Mouse (Mus musculus) hindbrain, embryonic 13.5 days (tissue): ENCODE results near the gene Cyp46a1. TPM values are rescaled to one million over a fixed set of nuclear protein-coding genes. Genes with fewer than 3 reads are reported as not detected.
A peak's percentile ranks its signal among the peaks of the same experiment; 100 is the strongest.

Source experiments
- ATAC-seq: fragments of 200-750 bp; cut with Nextera tagmentation; 2 replicates; pipeline ENCODE4 v1.8.0; 2017; ENCODE audit warnings: moderate TSS enrichment; ENCODE audit not compliant: low FRiP score
- H3K27ac ChIP-seq: fragments of 300-500 bp; sonication (generic); 2 replicates; pipeline ENCODE4 v1.5.1; 2015; ENCODE audit warnings: inconsistent platforms, mild to moderate bottlenecking, moderate library complexity
- H3K27me3 ChIP-seq: fragments of 300-500 bp; sonication (generic); 2 replicates; pipeline ENCODE4 v1.6.1; 2015; ENCODE audit warnings: mild to moderate bottlenecking, inconsistent platforms
- H3K36me3 ChIP-seq: fragments of 300-500 bp; sonication (generic); 2 replicates; pipeline ENCODE4 v1.6.1; 2015; ENCODE audit warnings: mild to moderate bottlenecking, inconsistent platforms
- H3K4me1 ChIP-seq: fragments of 300-500 bp; sonication (generic); replicated peaks from 2 replicates; pipeline ENCODE4 v1.6.1; 2015; ENCODE audit warnings: inconsistent platforms
- H3K4me2 ChIP-seq: fragments of 300-500 bp; sonication (generic); 2 replicates; pipeline ENCODE4 v1.6.1; 2015; ENCODE audit warnings: inconsistent platforms, mild to moderate bottlenecking, moderate library complexity
- H3K4me3 ChIP-seq: fragments of 300-500 bp; sonication (generic); 2 replicates; pipeline ENCODE4 v1.5.1; 2015; ENCODE audit warnings: mild to moderate bottlenecking, inconsistent platforms
- H3K9ac ChIP-seq: fragments of 300-500 bp; sonication (generic); 2 replicates; pipeline ENCODE4 v1.6.1; 2015; ENCODE audit warnings: mild to moderate bottlenecking, inconsistent platforms
- H3K9me3 ChIP-seq: fragments of 300-500 bp; sonication (generic); 2 replicates; pipeline ENCODE4 v1.6.1; 2016; ENCODE audit warnings: inconsistent platforms
- WGBS: fragments of 180-500 bp; shearing (Covaris S2); methylation state at CpG from one replicate; pipeline ENCODE4 v1.1.7; 2015; 5-methylcytosine and 5-hydroxymethylcytosine counted together
- polyA plus RNA-seq: library from polyadenylated mRNA; unstranded; fragments of >200 nt; fragmentation: Nextera tagmentation; extraction: Ambion mirVana; gene quantifications from 2 replicates; pipeline ENCODE4 v1.2.1, GENCODE M21; 2015

The Cyp46a1 gene
- polyA plus RNA-seq, 1 experiment from 2014 or later, result 17.5 TPM

GRCm38 (mm10) chr12:108315818-108316217 lies 18.4 kb upstream of the Cyp46a1 start:
- no peak overlapping the region for H3K4me3 ChIP-seq
- H3K4me1 ChIP-seq, result peaks cover 52% of the 10 kb centered on the region
- no peak overlapping the region for H3K4me2 ChIP-seq
- no peaks in the 10 kb centered on the region for H3K36me3 ChIP-seq
- no peak overlapping the region for H3K9ac ChIP-seq
- 54% methylated on average over 10 of the region's 10 CpGs for WGBS
- no peak for ATAC-seq
- H3K9me3 ChIP-seq, result no peaks in the 10 kb centered on the region
- no peak overlapping the region for H3K27ac ChIP-seq
- peaks cover 48% of the 10 kb centered on the region for H3K27me3 ChIP-seq

DNA sequence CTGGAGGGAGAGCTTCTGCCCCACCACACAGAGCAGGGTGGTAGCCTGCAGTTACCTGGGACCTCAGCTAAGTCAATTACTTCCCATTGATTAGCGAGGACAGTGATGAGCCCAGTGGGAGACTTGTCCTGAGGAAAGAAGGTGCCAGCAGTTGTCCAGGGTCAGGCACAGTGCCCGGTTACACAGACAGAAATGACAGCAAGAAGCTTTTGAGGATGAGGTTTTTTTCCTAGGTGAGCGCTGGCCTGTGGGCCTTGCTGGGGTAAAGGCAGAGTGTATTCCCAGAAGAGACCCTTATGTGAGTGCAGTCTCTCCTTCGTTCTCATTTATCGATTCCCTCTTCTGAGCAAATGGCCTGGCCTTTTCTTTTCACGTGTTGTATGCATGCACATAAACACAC lies 17.5 kb upstream of the Cyp46a1 start:
- Histone ChIP-seq H3K4me1 (peaks cover 56% of the 10 kb centered on the region), H3K9me3 (no peaks in the 10 kb centered on the region), H3K4me3 (no peak overlapping the region), H3K27ac (no peak overlapping the region), H3K27me3 (peaks cover 48% of the 10 kb centered on the region), H3K36me3 (no peaks in the 10 kb centered on the region), H3K9ac (no peak overlapping the region), H3K4me2 (no peak overlapping the region)
- WGBS, result 32% methylated on average over 6 of the region's 6 CpGs
- ATAC-seq, result no peak

- no peak overlapping the region for H3K9ac ChIP-seq
- 6% methylated on average over 9 of the region's 9 CpGs for WGBS
- H3K27me3 ChIP-seq, result peaks cover 48% of the 10 kb centered on the region
- no peak overlapping the region for H3K4me2 ChIP-seq
- H3K36me3 ChIP-seq, result no peaks in the 10 kb centered on the region
- no peak for ATAC-seq
- no peak overlapping the region for H3K27ac ChIP-seq
- H3K4me1 ChIP-seq, result peaks cover 59% of the 10 kb centered on the region
- no peak overlapping the region for H3K4me3 ChIP-seq
- no peaks in the 10 kb centered on the region for H3K9me3 ChIP-seq
Observed at GRCm38 (mm10) chr12:108317201-108317738, 16.9 kb upstream of the Cyp46a1 start.

- Histone ChIP-seq H3K4me3 (peak overlapping the region; percentile 16; the same call in 1 of the 2 replicates), H3K27me3 (peaks cover 48% of the 10 kb centered on the region), H3K36me3 (no peaks in the 10 kb centered on the region), H3K27ac (no peak overlapping the region), H3K9me3 (no peaks in the 10 kb centered on the region), H3K4me2 (peak overlapping the region; percentile 43), H3K4me1 (peaks cover 55% of the 10 kb centered on the region), H3K9ac (no peak overlapping the region)
- WGBS, result 14% methylated on average over 16 of the region's 18 CpGs
- no peak for ATAC-seq
Observed at GRCm38 (mm10) chr12:108317826-108318430, 16.3 kb upstream of the Cyp46a1 start.

- Histone ChIP-seq H3K4me3 (peak overlapping the region; percentile 16; the same call in 1 of the 2 replicates), H3K27me3 (peaks cover 48% of the 10 kb centered on the region), H3K9me3 (no peaks in the 10 kb centered on the region), H3K27ac (no peak overlapping the region), H3K9ac (no peak overlapping the region), H3K36me3 (no peaks in the 10 kb centered on the region), H3K4me1 (peaks cover 55% of the 10 kb centered on the region), H3K4me2 (peak overlapping the region; percentile 43)
- no peak for ATAC-seq
- WGBS, result 18% methylated on average over 37 of the region's 37 CpGs
Observed at GRCm38 (mm10) chr12:108318499-108318898, 15.7 kb upstream of the Cyp46a1 start.

GRCm38 (mm10) chr12:108320096-108320495 lies 14.1 kb upstream of the Cyp46a1 start:
- H3K4me1 ChIP-seq, result peaks cover 55% of the 10 kb centered on the region
- H3K4me3 ChIP-seq, result no peak overlapping the region
- no peaks in the 10 kb centered on the region for H3K36me3 ChIP-seq
- ATAC-seq, result peak; percentile 11; the same call in 1 of the 2 replicates
- H3K27ac ChIP-seq, result peak overlapping the region; percentile 49
- no peak overlapping the region for H3K9ac ChIP-seq
- H3K27me3 ChIP-seq, result peaks cover 48% of the 10 kb centered on the region
- no peaks in the 10 kb centered on the region for H3K9me3 ChIP-seq
- WGBS, result 6% methylated on average over 8 of the region's 8 CpGs
- no peak overlapping the region for H3K4me2 ChIP-seq

DNA sequence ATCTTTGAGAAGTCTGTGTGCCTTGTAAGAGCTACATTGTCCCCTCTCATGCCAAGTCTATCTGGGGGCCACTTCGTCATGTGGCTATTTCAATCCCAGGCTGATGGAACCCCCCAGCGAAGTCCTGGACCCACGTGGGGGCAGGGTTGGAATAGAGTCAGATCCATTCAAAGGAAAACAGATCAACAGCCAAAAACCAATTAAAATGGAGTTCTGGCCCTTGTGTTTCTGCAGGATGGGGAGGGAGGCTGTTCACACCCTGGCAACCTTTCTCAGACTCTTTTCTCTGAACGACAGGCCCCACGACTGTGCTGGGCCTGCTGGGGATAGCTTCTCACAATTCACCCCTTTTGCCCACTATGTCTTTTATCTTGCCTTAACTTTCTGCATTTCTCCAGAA lies 7.8 kb upstream of the Cyp46a1 start:
- Histone ChIP-seq H3K9ac (no peak overlapping the region), H3K9me3 (no peaks in the 10 kb centered on the region), H3K36me3 (no peaks in the 10 kb centered on the region), H3K4me2 (no peak overlapping the region), H3K4me3 (no peak overlapping the region), H3K27me3 (peaks cover 40% of the 10 kb centered on the region), H3K27ac (no peak overlapping the region), H3K4me1 (peaks cover 33% of the 10 kb centered on the region)
- no peak for ATAC-seq
- 45% methylated on average over 5 of the region's 5 CpGs for WGBS

DNA sequence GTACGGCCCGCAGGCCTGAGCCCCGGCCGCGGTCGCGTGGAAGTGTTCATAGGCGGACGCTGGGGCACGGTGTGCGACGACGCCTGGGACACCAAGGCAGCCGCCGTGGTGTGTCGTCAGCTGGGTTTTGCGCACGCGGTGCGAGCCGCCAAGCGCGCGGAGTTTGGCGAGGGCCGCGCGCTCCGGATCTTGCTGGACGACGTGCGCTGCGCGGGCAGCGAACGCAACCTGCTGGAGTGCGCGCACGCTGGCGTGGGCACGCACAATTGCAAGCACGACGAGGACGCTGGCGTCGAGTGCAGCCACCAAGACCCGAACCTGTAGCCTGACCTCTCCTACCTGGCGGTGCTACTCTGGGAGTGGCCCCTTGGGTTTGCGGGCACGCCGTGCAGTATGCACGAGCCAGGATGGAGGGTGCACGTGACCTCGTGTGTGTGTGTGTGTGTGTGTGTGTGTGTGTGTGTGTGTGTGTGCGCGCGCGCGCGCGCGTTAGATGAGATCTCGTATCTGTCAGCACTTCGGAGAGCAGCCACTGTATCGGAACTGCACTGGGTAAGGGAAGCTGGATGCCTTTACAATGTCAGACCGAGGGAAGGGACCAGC lies 6.2 kb upstream of the Cyp46a1 start:
- Histone ChIP-seq H3K27ac (peak overlapping the region; percentile 23; the same call in 1 of the 2 replicates), H3K9ac (peak overlapping the region; percentile 71), H3K4me3 (peak overlapping the region; percentile 46), H3K36me3 (no peaks in the 10 kb centered on the region), H3K4me2 (peak overlapping the region; percentile 74), H3K4me1 (peaks cover 30% of the 10 kb centered on the region), H3K9me3 (no peaks in the 10 kb centered on the region), H3K27me3 (peaks cover 40% of the 10 kb centered on the region)
- ATAC-seq, result peak; percentile 63
- WGBS, result 2% methylated on average over 65 of the region's 66 CpGs

GRCm38 (mm10) chr12:108333056-108333455 lies 1.1 kb upstream of the Cyp46a1 start:
- WGBS, result 2% methylated on average over 16 of the region's 16 CpGs
- Histone ChIP-seq H3K36me3 (no peaks in the 10 kb centered on the region), H3K4me3 (peak overlapping the region; percentile 58), H3K9me3 (no peaks in the 10 kb centered on the region), H3K9ac (peak overlapping the region; percentile 43; the same call in 1 of the 2 replicates), H3K27ac (no peak overlapping the region), H3K27me3 (peaks cover 39% of the 10 kb centered on the region), H3K4me1 (peaks cover 29% of the 10 kb centered on the region), H3K4me2 (peak overlapping the region; percentile 93)
- peak; percentile 8; the same call in 1 of the 2 replicates for ATAC-seq

GRCm38 (mm10) chr12:108333481-108333882 lies 699 bp upstream of the Cyp46a1 start:
- H3K27me3 ChIP-seq, result peaks cover 35% of the 10 kb centered on the region
- H3K4me3 ChIP-seq, result peak overlapping the region; percentile 58
- 2% methylated on average over 22 of the region's 22 CpGs for WGBS

DNA sequence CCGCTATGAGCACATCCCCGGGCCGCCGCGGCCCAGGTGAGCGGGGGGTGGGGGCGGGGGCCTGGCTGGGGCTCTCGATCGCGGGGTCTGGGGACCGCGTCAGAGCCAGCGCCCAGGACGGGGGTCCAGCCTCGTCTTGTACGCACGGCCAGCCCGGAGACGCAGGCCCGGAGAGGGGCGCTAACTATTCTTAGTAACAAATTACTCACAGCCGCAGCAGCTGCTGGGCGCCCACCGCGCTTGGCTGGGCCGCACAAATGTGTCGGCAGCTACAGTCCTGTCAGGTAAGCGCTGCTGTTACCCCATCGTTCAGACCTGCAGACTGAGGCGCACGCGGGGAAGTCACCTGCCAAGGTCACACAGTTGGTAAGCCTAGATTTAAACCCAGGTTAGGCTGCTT lies 348 bp downstream of the Cyp46a1 start:
- H3K9ac ChIP-seq, result peak overlapping the region; percentile 73
- H3K36me3 ChIP-seq, result no peaks in the 10 kb centered on the region
- H3K4me1 ChIP-seq, result peaks cover 18% of the 10 kb centered on the region
- H3K27ac ChIP-seq, result peak overlapping the region; percentile 79
- WGBS, result 1% methylated on average over 26 of the region's 32 CpGs
- peak; percentile 49; the same call in 1 of the 2 replicates for ATAC-seq
- peak overlapping the region; percentile 93 for H3K4me2 ChIP-seq
- H3K4me3 ChIP-seq, result peak overlapping the region; percentile 58
- peaks cover 27% of the 10 kb centered on the region for H3K27me3 ChIP-seq
- H3K9me3 ChIP-seq, result no peaks in the 10 kb centered on the region

More at GRCm38 (mm10) chr12:108333481-108333882, 699 bp upstream of the Cyp46a1 start:
- Histone ChIP-seq H3K9me3 (no peaks in the 10 kb centered on the region), H3K36me3 (no peaks in the 10 kb centered on the region), H3K4me2 (peak overlapping the region; percentile 93), H3K27ac (peak overlapping the region; percentile 36), H3K9ac (peak overlapping the region; percentile 43), H3K4me1 (peaks cover 24% of the 10 kb centered on the region)
- peak; percentile 33 for ATAC-seq

DNA sequence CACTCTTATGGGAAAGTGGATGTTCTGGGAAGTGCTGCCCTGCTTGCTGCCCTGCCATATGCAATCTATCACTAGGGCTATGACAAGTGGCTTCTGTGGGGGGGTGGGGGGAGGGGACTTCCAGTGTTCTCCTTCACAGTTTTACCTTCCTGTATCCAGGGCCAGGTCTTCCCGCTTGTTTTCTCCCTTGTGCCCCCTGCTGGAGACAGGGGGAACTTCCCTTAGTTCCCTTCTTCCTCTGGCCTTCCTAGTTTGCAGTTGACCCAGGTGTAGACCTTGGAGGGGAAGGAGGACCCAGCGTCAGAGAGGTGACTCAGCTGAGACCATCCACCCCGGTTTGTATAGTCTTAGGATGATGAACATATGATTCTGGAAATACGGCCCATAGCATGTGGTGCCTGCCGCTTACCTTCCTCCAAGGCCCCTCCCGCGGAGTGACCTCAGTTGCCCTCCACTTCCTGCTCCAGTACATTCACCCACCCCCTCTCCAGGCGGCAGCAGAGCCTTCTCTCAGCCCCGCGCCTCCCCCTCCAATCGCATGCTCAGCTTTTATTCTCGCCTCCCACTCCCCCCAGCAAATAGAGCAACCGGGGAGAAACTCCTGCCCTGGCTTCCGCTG lies 4.5 kb downstream of the Cyp46a1 start:
- Histone ChIP-seq H3K4me3 (no peak overlapping the region), H3K9ac (no peak overlapping the region), H3K4me2 (no peak overlapping the region), H3K27ac (no peak overlapping the region), H3K36me3 (no peaks in the 10 kb centered on the region), H3K4me1 (peaks cover 8% of the 10 kb centered on the region), H3K27me3 (peaks cover 19% of the 10 kb centered on the region), H3K9me3 (no peaks in the 10 kb centered on the region)
- ATAC-seq, result no peak
- WGBS, result 26% methylated on average over 14 of the region's 14 CpGs
